Mouse (Mus musculus): ENCODE results near the gene Top1.

The Top1 gene

GRCm38 (mm10) chr2:160744040-160744822, 98.5 kb downstream of the Top1 start:
- peak; percentile 80 to 89 for DNase-seq

- no peak for DNase-seq
Observed at GRCm38 (mm10) chr2:160744823-160745210, 99.1 kb downstream of the Top1 start.

GRCm38 (mm10) chr2:160745497-160745896, 99.8 kb downstream of the Top1 start:
- no peak for DNase-seq

- DNase-seq = no peak
Observed at GRCm38 (mm10) chr2:160746637-160747036, 100.9 kb downstream of the Top1 start.

- no peak for DNase-seq
Observed at GRCm38 (mm10) chr2:160747075-160747474, 101.4 kb downstream of the Top1 start.

GRCm38 (mm10) chr2:160756583-160757203, 111.0 kb downstream of the Top1 start:
- DNase-seq = no peak

GRCm38 (mm10) chr2:160760433-160761184, 114.9 kb downstream of the Top1 start:
- peak; percentile 43 to 63 for DNase-seq

GRCm38 (mm10) chr2:160763816-160764215, 118.1 kb downstream of the Top1 start:
- no peak for DNase-seq

- DNase-seq = no peak
Observed at GRCm38 (mm10) chr2:160764386-160764785, 118.7 kb downstream of the Top1 start.

GRCm38 (mm10) chr2:160765096-160765495, 119.4 kb downstream of the Top1 start:
- no peak for DNase-seq

- DNase-seq = peak; percentile 40 to 57
Observed at GRCm38 (mm10) chr2:160766371-160766771, 120.7 kb downstream of the Top1 start.

GRCm38 (mm10) chr2:160767201-160767600, 121.5 kb downstream of the Top1 start:
- no peak for DNase-seq

- DNase-seq = no peak
Observed at GRCm38 (mm10) chr2:160768097-160768695, 122.5 kb downstream of the Top1 start.

GRCm38 (mm10) chr2:160768997-160769396, 123.3 kb downstream of the Top1 start:
- DNase-seq = no peak

- no peak for DNase-seq
Observed at GRCm38 (mm10) chr2:160770409-160770808, 124.7 kb downstream of the Top1 start.

GRCm38 (mm10) chr2:160770871-160771270, 125.2 kb downstream of the Top1 start:
- no peak for DNase-seq

GRCm38 (mm10) chr2:160771325-160772276, 125.9 kb downstream of the Top1 start:
- DNase-seq = peak; percentile 49 to 51

Measured in cerebellum, postnatal 14 days (tissue).